ENCODE assay signal across 31 mouse cellular contexts in the genomic region with DNA sequence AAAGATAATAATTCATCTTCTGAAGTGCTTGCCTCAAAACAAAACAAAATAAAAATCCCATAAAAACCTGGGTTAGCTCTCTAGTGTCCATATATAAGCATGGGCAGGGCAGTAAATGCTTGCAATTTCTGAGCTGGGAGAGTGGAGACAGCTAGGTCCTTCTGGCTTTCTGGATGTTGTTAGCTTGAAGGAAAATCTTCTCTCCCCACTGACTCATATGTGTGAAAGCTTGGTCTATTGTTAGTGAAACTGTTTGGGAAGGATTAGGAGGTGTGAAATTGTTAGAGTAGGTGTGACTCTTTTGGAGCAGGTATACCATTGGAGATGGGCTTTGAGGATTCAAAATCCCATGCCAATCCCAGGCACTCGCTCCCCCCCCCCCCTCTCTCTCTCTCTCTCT.
"Had no signal": no experiment of that assay in that cellular context is flagged by ENCODE, and none has a peak within 500 bp of the region (broad histone marks: within the 10 kb centered on the region; RNA-seq: fewer than 3 reads in every experiment).

No protein-coding gene starts in this region.

- H3K27ac ChIP-seq: limb, embryonic 10.5 days; limb, embryonic 12.5 days; limb, embryonic 13.5 days; limb, embryonic 15.5 days; liver, embryonic 12.5 days; liver, embryonic 13.5 days; liver, embryonic 14.5 days; liver, embryonic 15.5 days; lung, embryonic 15.5 days; macrophage; midbrain, embryonic 10.5 days; midbrain, embryonic 12.5 days; midbrain, embryonic 13.5 days; midbrain, embryonic 15.5 days had no signal

- H3K27me3 ChIP-seq: limb, embryonic 12.5 days; limb, embryonic 13.5 days; limb, embryonic 15.5 days; liver, embryonic 12.5 days; liver, embryonic 13.5 days; liver, embryonic 15.5 days; lung, embryonic 15.5 days; megakaryocyte, embryonic 14.5 days; midbrain, embryonic 12.5 days; midbrain, embryonic 13.5 days; midbrain, embryonic 15.5 days had no signal

- H3K36me3 ChIP-seq: limb, embryonic 10.5 days; limb, embryonic 12.5 days; limb, embryonic 13.5 days; limb, embryonic 15.5 days; liver, embryonic 12.5 days; liver, embryonic 13.5 days; liver, embryonic 15.5 days; lung, embryonic 15.5 days; midbrain, embryonic 10.5 days; midbrain, embryonic 12.5 days; midbrain, embryonic 13.5 days; midbrain, embryonic 15.5 days had no signal

- H3K4me2 ChIP-seq: limb, embryonic 12.5 days; limb, embryonic 13.5 days; limb, embryonic 15.5 days; liver, embryonic 11.5 days; liver, embryonic 12.5 days; liver, embryonic 13.5 days; liver, embryonic 15.5 days; lung, embryonic 14.5 days; lung, embryonic 15.5 days; midbrain, embryonic 11.5 days; midbrain, embryonic 12.5 days; midbrain, embryonic 13.5 days; midbrain, embryonic 15.5 days had no signal

- ATAC-seq: liver, embryonic 12.5 days; liver, postnatal 0 days; lung, postnatal 0 days; midbrain, embryonic 13.5 days; midbrain, embryonic 15.5 days; midbrain, embryonic 16.5 days had no signal

- H3K4me3 ChIP-seq: limb, embryonic 10.5 days; limb, embryonic 12.5 days; limb, embryonic 13.5 days; limb, embryonic 15.5 days; liver, embryonic 12.5 days; liver, embryonic 13.5 days; liver, embryonic 15.5 days; lung, embryonic 15.5 days; megakaryocyte, embryonic 14.5 days; midbrain, embryonic 10.5 days; midbrain, embryonic 12.5 days; midbrain, embryonic 13.5 days; midbrain, embryonic 15.5 days; myocyte had no signal

- DNase-seq: left cerebral cortex, postnatal 4 days; liver; liver, embryonic 13.5 days; liver, postnatal 0 days; lung, adult 18-20 months; lung, adult 2 months; lung, embryonic 14.5 days; lung, postnatal 10 days; lung, postnatal 14 days; lung, postnatal 36 days; lung, postnatal 4 days; midbrain, embryonic 14.5 days had no signal

- H3K9me3 ChIP-seq: limb, embryonic 10.5 days; limb, embryonic 12.5 days; limb, embryonic 13.5 days; limb, embryonic 15.5 days; liver, embryonic 12.5 days; liver, embryonic 13.5 days; liver, embryonic 15.5 days; lung, embryonic 15.5 days; midbrain, embryonic 10.5 days; midbrain, embryonic 12.5 days; midbrain, embryonic 13.5 days; midbrain, embryonic 15.5 days had no signal

- H3K9ac ChIP-seq: limb, embryonic 12.5 days; limb, embryonic 13.5 days; limb, embryonic 15.5 days; liver, embryonic 12.5 days; liver, embryonic 13.5 days; liver, embryonic 14.5 days; liver, embryonic 15.5 days; liver, postnatal 0 days; lung, embryonic 14.5 days; lung, embryonic 15.5 days; midbrain, embryonic 12.5 days; midbrain, embryonic 13.5 days; midbrain, embryonic 15.5 days had no signal

- H3K4me1 ChIP-seq: limb, embryonic 10.5 days; limb, embryonic 12.5 days; limb, embryonic 13.5 days; limb, embryonic 15.5 days; liver, embryonic 12.5 days; liver, embryonic 13.5 days; liver, embryonic 15.5 days; lung, embryonic 15.5 days; megakaryocyte, embryonic 14.5 days; midbrain, embryonic 10.5 days; midbrain, embryonic 12.5 days; midbrain, embryonic 13.5 days; midbrain, embryonic 15.5 days had no signal
